Mouse (Mus musculus): ENCODE measurements around the gene Tmigd1.

- TF ChIP-seq CTCF (IDR thresholded peaks at IDR 0.05; ENCODE audit: low read depth) (no peak), EP300 (optimal IDR thresholded peaks at IDR 0.05) (no peak)
Observed at GRCm38 (mm10) chr11:76916539-76917229, 14.7 kb downstream of the Tmigd1 start.

Measured in stomach, postnatal 0 days (tissue).